Mouse (Mus musculus): ENCODE results near the gene Nbeal1. TPM values are rescaled to one million over a fixed set of nuclear protein-coding genes. Genes with fewer than 3 reads are reported as not detected.

The Nbeal1 gene
- polyA plus RNA-seq, 1 experiment from 2014 or later, result 7.9 TPM

- no peak overlapping the region for H3K9ac ChIP-seq (ENCODE audit: low read depth, low read length)
- H3K4me3 ChIP-seq (replicated peaks; ENCODE audit: low read depth, low read length), result no peak overlapping the region
- 79% methylated on average over 3 of the region's 3 CpGs for WGBS
- peaks cover 10% of the 10 kb centered on the region for H3K36me3 ChIP-seq (ENCODE audit: insufficient read depth, low read length)
- no peak overlapping the region for H3K27ac ChIP-seq
- ATAC-seq (replicated peaks; ENCODE audit: low FRiP score, low read depth) (no peak), DNase-seq (ENCODE audit: low spot score) (no peak)
- TF ChIP-seq CTCF (IDR thresholded peaks at IDR 0.05; ENCODE audit: low read depth), result peak; percentile 44; the same call in 1 of the 2 replicates
- no peaks in the 10 kb centered on the region for H3K4me1 ChIP-seq (replicated peaks; ENCODE audit: insufficient read depth, low read length)
- H3K9me3 ChIP-seq (replicated peaks; ENCODE audit: low read length), result no peaks in the 10 kb centered on the region
- no peak overlapping the region for H3K4me2 ChIP-seq (ENCODE audit: low read length)
- H3K27me3 ChIP-seq (ENCODE audit: insufficient read depth, low read length), result no peaks in the 10 kb centered on the region
These were observed 16.4 kb downstream of the Nbeal1 start for GRCm38 (mm10) chr1:60196813-60197212.

- DNase-seq (ENCODE audit: low spot score), result no peak
- Histone ChIP-seq H3K36me3 (ENCODE audit: insufficient read depth, low read length) (peaks cover 26% of the 10 kb centered on the region), H3K4me3 (replicated peaks; ENCODE audit: low read depth, low read length) (no peak overlapping the region), H3K27ac (no peak overlapping the region), H3K9ac (ENCODE audit: low read depth, low read length) (no peak overlapping the region), H3K9me3 (replicated peaks; ENCODE audit: low read length) (no peaks in the 10 kb centered on the region; the same call in 1 of the 2 replicates), H3K27me3 (ENCODE audit: insufficient read depth, low read length) (no peaks in the 10 kb centered on the region), H3K4me1 (replicated peaks; ENCODE audit: insufficient read depth, low read length) (no peaks in the 10 kb centered on the region), H3K4me2 (ENCODE audit: low read length) (no peak overlapping the region)
- 76% methylated on average over 4 of the region's 4 CpGs for WGBS
- no peak for ATAC-seq (replicated peaks; ENCODE audit: low FRiP score, low read depth)
- TF ChIP-seq CTCF (IDR thresholded peaks at IDR 0.05; ENCODE audit: low read depth), result no peak
These were observed 18.6 kb downstream of the Nbeal1 start for GRCm38 (mm10) chr1:60199006-60199405.

- Histone ChIP-seq H3K9ac (ENCODE audit: low read depth, low read length) (no peak overlapping the region), H3K4me1 (replicated peaks; ENCODE audit: insufficient read depth, low read length) (no peaks in the 10 kb centered on the region), H3K4me3 (replicated peaks; ENCODE audit: low read depth, low read length) (no peak overlapping the region), H3K9me3 (replicated peaks; ENCODE audit: low read length) (no peaks in the 10 kb centered on the region), H3K27ac (no peak overlapping the region), H3K4me2 (ENCODE audit: low read length) (no peak overlapping the region), H3K27me3 (ENCODE audit: insufficient read depth, low read length) (no peaks in the 10 kb centered on the region), H3K36me3 (ENCODE audit: insufficient read depth, low read length) (peaks cover 24% of the 10 kb centered on the region)
- DNase-seq (ENCODE audit: low spot score) (no peak), ATAC-seq (replicated peaks; ENCODE audit: low FRiP score, low read depth) (no peak)
- TF ChIP-seq CTCF (IDR thresholded peaks at IDR 0.05; ENCODE audit: low read depth), result no peak
- WGBS, result 94% methylated on average over 4 of the region's 4 CpGs
These were observed 55.9 kb downstream of the Nbeal1 start for GRCm38 (mm10) chr1:60236261-60236660.

GRCm38 (mm10) chr1:60240430-60240829 lies 60.0 kb downstream of the Nbeal1 start:
- Histone ChIP-seq H3K4me3 (replicated peaks; ENCODE audit: low read depth, low read length) (no peak overlapping the region), H3K9ac (ENCODE audit: low read depth, low read length) (no peak overlapping the region), H3K27ac (no peak overlapping the region), H3K4me1 (replicated peaks; ENCODE audit: insufficient read depth, low read length) (no peaks in the 10 kb centered on the region), H3K36me3 (ENCODE audit: insufficient read depth, low read length) (peaks cover 23% of the 10 kb centered on the region), H3K4me2 (ENCODE audit: low read length) (no peak overlapping the region), H3K9me3 (replicated peaks; ENCODE audit: low read length) (no peaks in the 10 kb centered on the region), H3K27me3 (ENCODE audit: insufficient read depth, low read length) (no peaks in the 10 kb centered on the region)
- TF ChIP-seq CTCF (IDR thresholded peaks at IDR 0.05; ENCODE audit: low read depth), result no peak
- no peak for DNase-seq (ENCODE audit: low spot score)
- ATAC-seq (replicated peaks; ENCODE audit: low FRiP score, low read depth), result no peak

GRCm38 (mm10) chr1:60268113-60268512 lies 87.7 kb downstream of the Nbeal1 start:
- Histone ChIP-seq H3K4me1 (replicated peaks; ENCODE audit: insufficient read depth, low read length) (no peaks in the 10 kb centered on the region), H3K27me3 (ENCODE audit: insufficient read depth, low read length) (no peaks in the 10 kb centered on the region), H3K27ac (no peak overlapping the region), H3K36me3 (ENCODE audit: insufficient read depth, low read length) (peaks cover 23% of the 10 kb centered on the region), H3K9me3 (replicated peaks; ENCODE audit: low read length) (no peaks in the 10 kb centered on the region), H3K4me3 (replicated peaks; ENCODE audit: low read depth, low read length) (no peak overlapping the region), H3K4me2 (ENCODE audit: low read length) (no peak overlapping the region), H3K9ac (ENCODE audit: low read depth, low read length) (no peak overlapping the region)
- whole genome bisulfite sequencing, result 93% methylated on average over 3 of the region's 3 CpGs
- ATAC-seq (replicated peaks; ENCODE audit: low FRiP score, low read depth) (no peak), DNase-seq (ENCODE audit: low spot score) (no peak)
- no peak for TF ChIP-seq CTCF (IDR thresholded peaks at IDR 0.05; ENCODE audit: low read depth)

GRCm38 (mm10) chr1:60269314-60269713 lies 88.9 kb downstream of the Nbeal1 start:
- peaks cover 14% of the 10 kb centered on the region; the same call in 1 of the 2 replicates for H3K36me3 ChIP-seq (ENCODE audit: insufficient read depth, low read length)
- ATAC-seq (replicated peaks; ENCODE audit: low FRiP score, low read depth) (no peak), DNase-seq (ENCODE audit: low spot score) (no peak)
- no peak for TF ChIP-seq CTCF (IDR thresholded peaks at IDR 0.05; ENCODE audit: low read depth)
- H3K27ac ChIP-seq, result no peak overlapping the region
- no peaks in the 10 kb centered on the region for H3K9me3 ChIP-seq (replicated peaks; ENCODE audit: low read length)
- no peaks in the 10 kb centered on the region for H3K4me1 ChIP-seq (replicated peaks; ENCODE audit: insufficient read depth, low read length)
- H3K27me3 ChIP-seq (ENCODE audit: insufficient read depth, low read length), result no peaks in the 10 kb centered on the region
- H3K4me2 ChIP-seq (ENCODE audit: low read length), result no peak overlapping the region
- no peak overlapping the region for H3K9ac ChIP-seq (ENCODE audit: low read depth, low read length)
- no peak overlapping the region for H3K4me3 ChIP-seq (replicated peaks; ENCODE audit: low read depth, low read length)

- no peak for ATAC-seq (replicated peaks; ENCODE audit: low FRiP score, low read depth)
- 73% methylated on average over 2 of the region's 2 CpGs for WGBS
These were observed 92.1 kb downstream of the Nbeal1 start for GRCm38 (mm10) chr1:60272471-60272870.

More at GRCm38 (mm10) chr1:60272471-60272870, 92.1 kb downstream of the Nbeal1 start:
- H3K36me3 ChIP-seq (ENCODE audit: insufficient read depth, low read length), result peaks cover 16% of the 10 kb centered on the region; the same call in 1 of the 2 replicates
- H3K27ac ChIP-seq, result no peak overlapping the region
- peak; percentile 59 for TF ChIP-seq CTCF (IDR thresholded peaks at IDR 0.05; ENCODE audit: low read depth)
- no peaks in the 10 kb centered on the region for H3K27me3 ChIP-seq (ENCODE audit: insufficient read depth, low read length)
- H3K9me3 ChIP-seq (replicated peaks; ENCODE audit: low read length), result no peaks in the 10 kb centered on the region
- DNase-seq (ENCODE audit: low spot score), result peak; percentile 44
- H3K9ac ChIP-seq (ENCODE audit: low read depth, low read length), result no peak overlapping the region
- no peaks in the 10 kb centered on the region for H3K4me1 ChIP-seq (replicated peaks; ENCODE audit: insufficient read depth, low read length)
- H3K4me2 ChIP-seq (ENCODE audit: low read length), result no peak overlapping the region
- no peak overlapping the region for H3K4me3 ChIP-seq (replicated peaks; ENCODE audit: low read depth, low read length)

Data from kidney, postnatal 0 days (tissue).